In the genomic region with DNA sequence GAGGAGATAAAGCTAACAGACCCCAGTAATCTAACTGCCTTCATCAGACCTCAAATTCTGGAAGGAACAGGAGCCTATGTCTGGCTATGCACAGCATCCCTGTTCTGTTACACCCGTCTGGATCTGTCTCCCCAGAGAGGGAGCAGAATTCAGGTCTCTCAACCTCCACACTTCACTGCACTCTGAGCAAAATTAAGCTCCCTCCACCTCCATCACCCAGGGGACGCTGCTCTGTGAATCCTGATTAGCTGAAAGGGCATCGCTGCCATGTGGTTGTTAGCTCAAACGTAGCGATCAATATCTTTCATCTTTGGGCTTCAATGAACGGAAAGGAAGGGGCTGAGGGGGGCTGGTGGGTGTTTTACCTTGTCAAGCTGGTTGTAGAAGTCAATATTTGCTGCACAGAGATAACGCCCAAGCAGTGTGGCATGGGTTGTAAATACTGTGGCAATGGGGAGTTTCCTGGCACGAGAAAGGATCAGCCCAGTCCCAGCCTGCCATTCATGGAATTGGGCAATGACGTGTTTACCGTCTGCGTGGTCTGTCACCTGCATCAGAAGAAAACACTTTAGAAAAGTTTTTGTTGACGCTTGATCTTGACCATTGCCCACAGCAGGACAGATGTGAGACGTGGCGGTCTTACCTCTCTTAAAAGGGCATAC, we compare ENCODE assay signal across 14 mouse cellular contexts. TPM values are rescaled to one million over a fixed set of nuclear protein-coding genes. Genes with fewer than 3 reads are reported as not detected.
DNase-seq lines count a peak whose midpoint lies in the region; ATAC-seq and TF ChIP-seq lines count a peak whose summit lies in the region.
"Had no signal": no experiment of that assay in that cellular context is flagged by ENCODE, and none has a peak within 500 bp of the region (broad histone marks: within the 10 kb centered on the region; RNA-seq: fewer than 3 reads in every experiment).

No protein-coding gene starts in this region.

- ATAC-seq in liver, embryonic 11.5 days (replicated peaks; ENCODE audit: low FRiP score): peak; percentile 53; the same call in 1 of the 2 replicates
- 0 out of 2 replicates have a peak, but pooled peaks have one; percentile 42 for ATAC-seq in midbrain, postnatal 0 days (ENCODE audit: low FRiP score)
- ATAC-seq in forebrain, embryonic 16.5 days: no peak

- no peak overlapping the region for H3K9ac ChIP-seq in liver, embryonic 11.5 days (ENCODE audit: low read depth, low read length)
- H3K9ac ChIP-seq in midbrain, postnatal 0 days (replicated peaks; ENCODE audit: low read length, poor library complexity, severe bottlenecking): no peak overlapping the region
- no peak overlapping the region for H3K9ac ChIP-seq in forebrain, embryonic 16.5 days (replicated peaks; ENCODE audit: low read depth, low read length)
- H3K9ac ChIP-seq: embryonic facial prominence, embryonic 15.5 days; kidney, embryonic 15.5 days had no signal

- TF ChIP-seq CTCF in midbrain, postnatal 0 days (IDR thresholded peaks at IDR 0.05): no peak

- no peaks in the 10 kb centered on the region for H3K9me3 ChIP-seq in liver, embryonic 11.5 days (ENCODE audit: control insufficient read depth, low read length)
- no peaks in the 10 kb centered on the region for H3K9me3 ChIP-seq in midbrain, postnatal 0 days (ENCODE audit: low read length)
- no peaks in the 10 kb centered on the region for H3K9me3 ChIP-seq in forebrain, embryonic 16.5 days (ENCODE audit: control insufficient read depth, low read length)
- H3K9me3 ChIP-seq: embryonic facial prominence, embryonic 15.5 days; kidney, embryonic 15.5 days had no signal

- peak; percentile 42 for DNase-seq in urinary bladder, postnatal 14 days (ENCODE audit: low spot score)
- no peak for DNase-seq in urinary bladder, postnatal 25 days (ENCODE audit: low spot score)
- DNase-seq in liver, embryonic 11.5 days (ENCODE audit: low spot score): no peak
- DNase-seq in midbrain, postnatal 0 days (ENCODE audit: low spot score): no peak
- DNase-seq in gastrocnemius, postnatal 36 days: no peak
- DNase-seq in right cerebral cortex, postnatal 14 days: no peak
- DNase-seq: cerebellum, postnatal 25 days; heart, adult 11 months; heart, postnatal 10 days; left cerebral cortex, postnatal 4 days; right cerebral cortex, adult 18-20 months had no signal

- WGBS in liver, embryonic 11.5 days: 63% methylated on average over 14 of the region's 14 CpGs
- 59% methylated on average over 14 of the region's 14 CpGs for WGBS in midbrain, postnatal 0 days
- WGBS in forebrain, embryonic 16.5 days: 70% methylated on average over 14 of the region's 14 CpGs

- H3K27me3 ChIP-seq in liver, embryonic 11.5 days (replicated peaks; ENCODE audit: control insufficient read depth, insufficient read depth, low read length): no peaks in the 10 kb centered on the region
- H3K27me3 ChIP-seq in midbrain, postnatal 0 days (ENCODE audit: insufficient read depth, low read length): no peaks in the 10 kb centered on the region
- H3K27me3 ChIP-seq in forebrain, embryonic 16.5 days (replicated peaks; ENCODE audit: control insufficient read depth, insufficient read depth, low read length): no peaks in the 10 kb centered on the region
- H3K27me3 ChIP-seq: embryonic facial prominence, embryonic 15.5 days; kidney, embryonic 15.5 days had no signal

- H3K4me1 ChIP-seq in liver, embryonic 11.5 days (replicated peaks; ENCODE audit: control insufficient read depth, insufficient read depth, low read length): no peaks in the 10 kb centered on the region; the same call in 1 of the 2 replicates
- H3K4me1 ChIP-seq in midbrain, postnatal 0 days (ENCODE audit: insufficient read depth, low read length): no peaks in the 10 kb centered on the region; the same call in 1 of the 2 replicates
- no peaks in the 10 kb centered on the region for H3K4me1 ChIP-seq in forebrain, embryonic 16.5 days (replicated peaks; ENCODE audit: control insufficient read depth, insufficient read depth, low read length)
- H3K4me1 ChIP-seq: embryonic facial prominence, embryonic 15.5 days; kidney, embryonic 15.5 days had no signal

- no peak overlapping the region for H3K27ac ChIP-seq in liver, embryonic 11.5 days (ENCODE audit: low read depth, low read length)
- H3K27ac ChIP-seq in midbrain, postnatal 0 days (ENCODE audit: low read depth, low read length): no peak overlapping the region
- H3K27ac ChIP-seq in forebrain, embryonic 16.5 days (ENCODE audit: low read length): no peak overlapping the region
- H3K27ac ChIP-seq: embryonic facial prominence, embryonic 15.5 days; kidney, embryonic 15.5 days had no signal

- H3K4me3 ChIP-seq in liver, embryonic 11.5 days (ENCODE audit: low read depth, low read length): no peak overlapping the region
- no peak overlapping the region for H3K4me3 ChIP-seq in midbrain, postnatal 0 days (ENCODE audit: low read depth, low read length)
- no peak overlapping the region for H3K4me3 ChIP-seq in forebrain, embryonic 16.5 days (replicated peaks; ENCODE audit: low read length)
- H3K4me3 ChIP-seq: embryonic facial prominence, embryonic 15.5 days; kidney, embryonic 15.5 days had no signal

- intact Hi-C loops in gastrocnemius, postnatal 36 days (cut with DNase I): no loop called here

- no peak overlapping the region for H3K4me2 ChIP-seq in liver, embryonic 11.5 days
- no peak overlapping the region for H3K4me2 ChIP-seq in midbrain, postnatal 0 days (ENCODE audit: low read depth, low read length, poor library complexity, severe bottlenecking)
- no peak overlapping the region for H3K4me2 ChIP-seq in forebrain, embryonic 16.5 days (ENCODE audit: low read length)
- H3K4me2 ChIP-seq: embryonic facial prominence, embryonic 15.5 days; kidney, embryonic 15.5 days had no signal

- H3K36me3 ChIP-seq in liver, embryonic 11.5 days (ENCODE audit: control insufficient read depth, insufficient read depth, low read length): no peaks in the 10 kb centered on the region
- H3K36me3 ChIP-seq in midbrain, postnatal 0 days (ENCODE audit: insufficient read depth, low read length): no peaks in the 10 kb centered on the region
- H3K36me3 ChIP-seq in forebrain, embryonic 16.5 days (ENCODE audit: control insufficient read depth, insufficient read depth): no peaks in the 10 kb centered on the region
- H3K36me3 ChIP-seq: embryonic facial prominence, embryonic 15.5 days; kidney, embryonic 15.5 days had no signal

RNA-seq across cellular contexts. Expression of a gene that starts 13.8 kb away (rescaled TPM):
- 21.3 and 23.8 TPM in 2 replicates for polyA plus RNA-seq in liver, embryonic 11.5 days (2014; fragmentation: Nextera tagmentation; extraction: Ambion mirVana)
- total RNA-seq in midbrain, postnatal 0 days (2014; rRNA removed): 0.24 TPM in 1 of 2 replicates, not detected in the other
- 0.06 and 0.25 TPM in 2 replicates for polyA plus RNA-seq in midbrain, postnatal 0 days (2015; fragmentation: Nextera tagmentation; extraction: Ambion mirVana)
- under 1 TPM in 1 of 2 experiments, not detected in 1; 0.76 TPM for total RNA-seq in gastrocnemius, postnatal 36 days (2021)
- polyA plus RNA-seq in forebrain, embryonic 16.5 days (2015; fragmentation: Nextera tagmentation; extraction: Ambion mirVana): not detected in 2 replicates
- total RNA-seq: left cerebral cortex, postnatal 4 days had no signal

RNA-seq across cellular contexts. Expression of a gene that starts 45.9 kb away (rescaled TPM):
- 0.26 and 0.29 TPM in 2 replicates for polyA plus RNA-seq in liver, embryonic 11.5 days (2014; fragmentation: Nextera tagmentation; extraction: Ambion mirVana)
- 2.2 and 7.0 TPM in 2 replicates for total RNA-seq in midbrain, postnatal 0 days (2014; rRNA removed)
- 5.5 and 7.7 TPM in 2 replicates for polyA plus RNA-seq in midbrain, postnatal 0 days (2015; fragmentation: Nextera tagmentation; extraction: Ambion mirVana)
- total RNA-seq in gastrocnemius, postnatal 36 days (2021): not detected
- polyA plus RNA-seq in forebrain, embryonic 16.5 days (2015; fragmentation: Nextera tagmentation; extraction: Ambion mirVana): 2.7 and 2.9 TPM in 2 replicates
- total RNA-seq: heart, postnatal 10 days had no signal

RNA-seq across cellular contexts. Expression of a gene that starts 48.6 kb away (rescaled TPM):
- polyA plus RNA-seq in liver, embryonic 11.5 days (2014; fragmentation: Nextera tagmentation; extraction: Ambion mirVana): 130 and 135 TPM in 2 replicates
- total RNA-seq in midbrain, postnatal 0 days (2014; rRNA removed): 208 and 216 TPM in 2 replicates
- polyA plus RNA-seq in midbrain, postnatal 0 days (2015; fragmentation: Nextera tagmentation; extraction: Ambion mirVana): 498 and 544 TPM in 2 replicates
- total RNA-seq in gastrocnemius, postnatal 36 days (2021): 100 to 1,000 TPM; 236 to 395 TPM
- 452 and 466 TPM in 2 replicates for polyA plus RNA-seq in forebrain, embryonic 16.5 days (2015; fragmentation: Nextera tagmentation; extraction: Ambion mirVana)

Comparison
In these comparisons a context has a peak if more than half of its experiments do, and no peak if none do; other contexts are left out.
1. RNA of a gene that starts 13.8 kb away (polyA plus RNA-seq): 21.3 to 23.8 TPM in liver, embryonic 11.5 days; 0.06 to 0.25 TPM in midbrain, postnatal 0 days and not detected in forebrain, embryonic 16.5 days; every median in the first group is over 10 times any median in the second.